Mouse (Mus musculus) heart, postnatal 36 days (tissue): ENCODE measurements around the gene Cbfa2t2. TPM values are rescaled to one million over a fixed set of nuclear protein-coding genes. Genes with fewer than 3 reads are reported as not detected.

Experiments used
- DNase-seq, 2 experiments: peaks; one replicate each; pipeline ENCODE4 v3.0.0; 2021 to 2022
- intact Hi-C: fragments of 180-260 bp; cut with DNase I; formaldehyde crosslinking; loops from one replicate; pipeline ENCODE4 v1.15.1; 2025
- total RNA-seq, 2 experiments: library from RNA; stranded (reverse); gene quantifications; 2 replicates each; pipeline ENCODE4 v1.2.3; 2021

Cbfa2t2 gene
- total RNA-seq, 2 experiments from 2014 or later = 13.7 to 15.9 TPM

DNA sequence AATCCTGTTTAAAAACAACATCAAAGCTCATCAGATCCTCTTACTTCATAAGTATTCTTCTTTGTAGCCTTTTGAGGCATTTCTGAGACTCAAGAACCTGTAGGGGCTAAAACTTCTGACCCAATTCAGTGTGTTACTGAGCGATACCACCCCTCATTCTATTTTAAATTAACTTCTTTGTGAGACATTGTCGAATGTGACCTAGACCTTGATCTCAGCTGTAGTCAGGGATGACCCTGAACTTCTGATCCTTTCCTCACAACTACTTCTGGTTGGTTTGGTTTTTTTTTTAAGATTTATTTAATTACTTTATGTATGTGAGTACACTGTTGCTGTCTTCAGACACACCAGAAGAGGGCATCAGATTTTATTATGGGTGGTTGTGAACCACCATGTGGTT lies 12.7 kb upstream of the Cbfa2t2 start:
- intact Hi-C loops = no loop called here
- DNase-seq = no peak

DNA sequence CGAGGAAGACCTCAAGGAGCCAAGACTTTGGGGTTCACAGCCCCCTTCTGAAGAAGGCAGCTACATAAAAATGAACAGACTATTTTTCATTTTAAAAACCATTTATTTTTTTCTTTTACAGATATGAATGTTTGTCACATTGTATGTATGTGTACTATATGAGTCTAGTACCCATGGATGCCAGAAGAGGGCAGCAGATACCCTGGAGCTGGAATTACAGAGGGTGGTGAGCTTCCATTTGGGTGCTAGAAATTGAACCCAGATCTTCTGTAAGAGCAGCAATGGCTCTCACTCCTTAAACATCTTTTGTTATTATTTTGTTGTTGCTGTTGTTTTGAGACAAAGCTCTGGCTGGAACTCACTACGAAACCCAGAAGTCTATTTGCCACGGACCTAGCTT lies 10.8 kb upstream of the Cbfa2t2 start:
- no peak for DNase-seq
- intact Hi-C loops = no loop called here

DNA sequence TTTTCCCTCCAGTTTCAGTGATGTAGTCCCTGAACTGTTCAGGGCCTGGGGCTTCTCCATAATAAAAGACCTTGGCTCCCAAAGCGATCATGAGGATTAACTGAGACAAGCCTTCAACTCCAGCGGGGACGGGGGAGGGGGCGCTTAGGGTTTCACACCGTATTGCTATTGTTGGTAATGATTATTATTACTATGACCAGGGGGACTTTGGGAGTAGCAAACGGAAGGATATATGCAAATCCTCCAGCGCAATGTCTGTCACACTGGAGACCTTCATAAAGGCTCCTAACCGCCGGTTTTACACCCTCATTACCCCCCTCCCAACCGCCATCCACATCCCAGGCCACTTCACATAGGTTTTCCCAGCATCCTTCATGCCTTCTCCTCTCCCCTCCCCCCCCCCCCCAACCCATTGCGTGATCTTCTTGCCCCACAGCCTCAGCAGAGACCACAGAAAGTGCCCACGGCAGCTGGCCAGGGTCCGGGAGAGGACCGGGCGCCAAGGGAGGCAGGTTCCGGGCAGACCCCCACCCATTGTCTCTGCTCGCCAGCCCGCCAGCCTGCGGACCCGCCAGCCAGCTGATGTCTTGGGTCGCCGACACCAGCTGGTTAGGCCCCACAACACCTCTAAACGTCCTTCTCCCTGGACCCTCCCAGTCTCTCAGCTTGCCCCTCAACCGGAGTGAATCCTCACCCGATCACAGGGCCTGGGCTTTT lies 9.9 kb upstream of the Cbfa2t2 start:
- intact Hi-C loops = no loop called here

DNA sequence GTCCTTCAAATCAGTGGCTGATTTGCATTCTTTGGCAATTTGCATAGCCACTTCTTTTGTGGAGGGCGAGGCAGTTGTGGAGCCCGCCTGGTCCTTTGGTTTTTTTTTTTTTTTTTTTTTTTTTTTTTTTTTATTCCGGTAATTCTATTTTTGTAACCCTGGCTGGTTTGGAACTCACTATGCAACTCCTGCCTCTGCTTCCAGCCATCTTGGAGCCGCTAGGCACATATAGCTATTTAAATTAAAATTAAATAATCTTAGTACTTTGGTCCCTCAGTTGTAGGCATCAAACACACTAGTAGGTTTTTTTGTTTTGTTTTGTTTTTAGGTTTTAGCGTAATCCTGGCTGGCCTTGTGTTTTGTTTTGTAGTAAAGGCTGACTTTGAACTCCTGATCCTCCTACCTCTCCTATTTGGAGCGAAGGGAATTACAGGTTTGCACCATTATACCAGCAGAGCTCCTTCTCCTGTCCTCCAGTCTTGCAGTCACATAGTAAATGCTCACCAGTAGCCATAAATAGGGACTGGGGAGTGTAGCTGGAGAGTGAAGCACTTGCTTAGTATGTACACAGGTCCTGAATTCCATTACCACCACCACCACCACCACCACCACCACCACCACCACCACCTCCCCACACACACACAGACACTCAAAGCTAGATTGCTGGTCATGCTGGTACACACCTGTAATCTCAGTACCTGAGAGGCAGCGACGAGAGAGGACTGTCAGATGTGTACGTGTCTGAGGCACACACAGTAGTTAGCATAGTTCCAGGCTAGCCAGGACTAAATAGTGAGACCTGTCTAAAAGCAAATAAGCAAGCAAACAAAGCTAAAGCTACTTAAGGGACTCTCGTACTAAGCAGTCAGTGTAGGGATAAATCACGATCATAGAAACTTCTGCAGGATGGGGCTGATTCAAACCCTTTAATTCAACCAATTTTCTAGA lies 9.1 kb upstream of the Cbfa2t2 start:
- DNase-seq = no peak
- intact Hi-C loops = no loop called here

More for the DNA sequence above, 9.9 kb upstream of the Cbfa2t2 start:
- no peak for DNase-seq

DNA sequence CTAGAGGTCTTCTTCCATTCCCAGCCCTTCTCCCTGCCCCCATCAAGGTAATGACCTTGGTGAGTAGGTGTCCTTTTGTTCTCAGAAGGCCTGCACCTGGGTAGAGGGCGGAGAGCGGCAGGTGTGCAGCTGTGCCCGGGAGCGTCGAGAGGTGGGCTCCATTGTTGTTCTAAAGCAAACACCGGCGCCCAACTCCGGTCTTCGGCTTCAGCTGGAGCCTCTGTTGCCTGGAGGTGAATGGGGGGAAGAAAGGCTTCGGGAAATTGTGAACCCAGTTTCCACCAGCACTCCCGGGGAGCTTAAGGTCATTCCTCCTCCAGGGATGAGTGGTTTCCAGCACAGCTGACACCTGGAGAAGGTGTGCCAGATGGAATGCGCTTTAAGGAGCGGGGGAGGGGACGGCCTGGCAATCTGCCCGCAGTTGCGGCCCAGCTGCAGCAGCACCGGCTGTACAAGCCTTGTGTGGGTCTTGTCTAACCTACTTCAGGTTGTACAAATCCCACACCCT lies 8.4 kb upstream of the Cbfa2t2 start:
- no peak for DNase-seq

DNA sequence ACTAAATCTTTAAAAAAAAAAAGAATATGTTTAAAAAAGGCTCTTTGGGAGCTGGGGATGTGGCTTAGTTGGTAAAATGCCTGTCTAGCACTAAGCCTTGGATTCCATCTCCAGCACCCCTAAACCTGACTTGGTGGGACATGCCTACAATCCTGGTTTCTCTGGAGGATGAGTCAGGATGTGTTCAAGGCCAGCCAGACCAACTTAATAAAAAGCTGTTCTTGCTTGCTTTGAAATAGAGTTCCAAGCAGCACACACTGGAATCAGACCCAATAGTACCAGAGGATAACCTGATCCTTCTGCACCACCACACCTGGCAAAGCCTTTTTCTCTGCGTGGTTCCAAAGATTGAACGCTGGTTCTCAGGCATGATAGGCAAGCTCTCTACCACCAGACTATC lies 5.7 kb upstream of the Cbfa2t2 start:
- intact Hi-C loops = no loop called here
- no peak for DNase-seq

More for the DNA sequence above, 8.4 kb upstream of the Cbfa2t2 start:
- intact Hi-C loops = no loop called here

DNA sequence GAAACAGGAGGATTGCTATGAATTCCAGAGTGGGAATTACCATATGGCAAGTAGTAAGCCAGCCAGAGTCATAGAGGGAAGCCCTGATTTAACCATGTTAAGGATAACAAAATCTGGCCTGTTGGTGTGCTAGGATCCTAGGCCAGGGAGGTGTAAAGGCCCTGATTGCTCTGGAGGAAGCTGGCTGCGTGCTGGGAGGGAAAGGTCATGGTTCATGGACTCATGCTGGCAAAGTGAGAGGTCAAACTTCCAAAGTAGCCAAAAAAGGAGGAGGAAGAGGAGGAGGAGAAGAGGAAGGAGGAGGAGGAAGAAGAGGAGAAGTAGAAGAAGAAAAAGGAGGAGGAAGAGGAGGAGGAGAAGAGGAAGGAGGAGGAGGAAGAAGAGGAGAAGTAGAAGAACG lies 3.6 kb upstream of the Cbfa2t2 start:
- intact Hi-C loops = no loop called here
- no peak for DNase-seq

DNA sequence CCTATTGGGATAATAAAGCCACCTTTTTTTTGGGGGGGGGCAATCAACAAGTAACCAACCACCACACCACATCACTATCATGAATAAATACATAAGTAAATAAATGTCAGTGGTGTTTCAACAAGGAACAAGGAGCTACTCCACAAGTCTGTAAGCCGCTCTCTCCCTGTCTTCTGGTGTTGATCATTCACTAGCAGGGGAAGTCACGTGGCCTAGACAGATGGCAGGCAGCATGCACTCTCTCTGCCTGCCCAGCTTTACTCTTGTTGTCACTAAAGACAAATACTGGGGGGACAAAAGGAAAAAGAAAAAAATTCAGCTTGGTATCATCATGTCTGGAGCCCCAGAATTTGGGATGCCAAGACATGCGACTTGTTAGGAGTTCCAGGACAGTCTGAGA lies 2.9 kb upstream of the Cbfa2t2 start:
- intact Hi-C loops = no loop called here
- DNase-seq = no peak

DNA sequence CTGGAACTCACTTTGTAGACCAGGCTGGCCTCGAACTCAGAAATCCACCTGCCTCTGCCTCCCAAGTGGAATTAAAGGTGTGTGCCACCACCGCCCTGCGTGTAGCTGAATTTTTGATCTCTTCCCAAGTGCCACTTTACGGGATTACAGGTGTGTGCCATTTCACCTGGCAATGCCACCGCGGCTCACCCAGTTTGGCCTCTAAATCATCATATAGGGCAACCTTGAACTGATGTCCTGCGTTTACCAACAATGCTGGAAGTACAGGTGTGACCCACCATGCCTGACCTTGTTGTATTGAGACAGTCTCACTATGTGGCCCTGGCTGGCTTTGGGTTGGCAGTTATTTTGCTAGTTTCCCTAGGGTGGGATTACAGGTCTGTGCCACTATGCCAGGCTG lies 1.6 kb upstream of the Cbfa2t2 start:
- intact Hi-C loops = no loop called here
- DNase-seq = no peak

DNA sequence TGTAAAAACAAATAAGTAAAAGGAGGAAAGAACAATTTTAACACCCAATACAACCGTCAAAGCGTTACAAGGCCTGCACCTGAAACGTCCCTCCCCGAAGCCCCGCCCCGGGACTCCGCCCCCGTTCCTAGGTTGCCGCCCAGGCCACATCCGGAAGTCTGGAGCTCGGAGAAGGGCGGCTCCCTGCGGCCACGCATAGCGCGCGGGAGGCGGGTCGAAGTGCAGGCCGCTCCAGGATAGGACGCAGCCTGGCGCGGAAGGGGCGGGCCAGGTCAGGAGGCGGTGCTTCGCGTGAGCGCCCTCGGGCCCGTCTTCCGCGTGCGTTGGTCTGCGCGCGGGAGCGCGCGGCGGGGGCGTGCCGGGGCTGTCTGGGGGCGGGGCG lies 214 bp upstream of the Cbfa2t2 start:
- DNase-seq = peak; percentile 96
- intact Hi-C loops = no loop called here

DNA sequence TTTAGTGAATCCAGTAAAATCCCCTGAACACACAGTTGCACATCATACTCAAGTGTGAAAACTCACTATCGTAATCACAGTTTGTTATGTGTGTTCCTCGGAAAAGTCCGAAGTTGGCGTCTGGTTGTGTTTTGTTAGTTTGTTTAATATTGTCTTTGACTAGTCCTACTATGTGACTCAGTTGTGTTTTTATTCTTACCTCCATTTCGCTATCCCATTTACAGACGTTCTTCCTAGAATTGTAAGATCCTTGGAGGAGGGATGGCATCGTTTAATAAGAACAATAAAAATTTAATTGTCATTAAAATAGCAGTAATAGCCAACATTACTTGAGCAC lies 878 bp downstream of the Cbfa2t2 start:
- DNase-seq = no peak

DNA sequence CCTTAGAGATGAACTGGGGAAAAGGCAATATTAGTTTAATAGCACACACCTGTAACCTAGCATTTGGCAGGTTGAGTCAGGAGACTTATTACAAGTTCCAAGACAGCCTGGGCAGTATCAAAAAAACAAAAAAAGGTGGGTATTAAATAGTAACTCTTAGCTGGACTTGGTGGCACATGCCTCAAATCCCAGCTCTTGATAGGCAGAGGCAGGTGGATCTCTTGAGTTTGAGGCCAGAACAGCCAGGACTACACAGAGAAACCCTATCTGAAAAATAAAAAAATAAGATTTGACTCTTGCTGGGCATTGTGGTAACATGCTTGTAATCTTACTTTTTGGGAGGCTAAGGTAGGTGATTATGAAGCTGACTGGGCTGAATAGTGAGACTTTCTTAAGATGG lies 4.2 kb downstream of the Cbfa2t2 start:
- intact Hi-C loops = no loop called here
- DNase-seq = no peak

More for the DNA sequence above, 878 bp downstream of the Cbfa2t2 start:
- intact Hi-C loops = no loop called here

DNA sequence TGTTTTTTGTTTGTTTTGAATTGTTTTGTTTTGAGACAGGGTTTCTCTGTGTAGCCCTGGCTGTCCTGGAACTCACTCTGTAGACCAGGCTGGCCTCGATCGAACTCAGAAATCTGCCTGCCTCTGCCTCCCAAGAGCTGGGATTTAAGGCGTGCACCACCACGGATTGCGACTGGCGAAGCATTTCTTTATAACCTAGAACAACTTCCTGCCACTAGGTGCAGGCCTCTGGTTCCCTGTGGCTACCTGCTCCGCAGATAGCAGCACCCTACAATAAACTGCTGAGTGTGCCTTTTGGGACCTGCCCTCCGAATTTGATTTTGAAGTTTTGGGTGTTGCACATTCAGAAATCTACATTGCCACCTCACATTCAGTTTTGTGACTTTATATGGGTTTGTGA lies 11.5 kb downstream of the Cbfa2t2 start:
- intact Hi-C loops = no loop called here
- no peak for DNase-seq

DNA sequence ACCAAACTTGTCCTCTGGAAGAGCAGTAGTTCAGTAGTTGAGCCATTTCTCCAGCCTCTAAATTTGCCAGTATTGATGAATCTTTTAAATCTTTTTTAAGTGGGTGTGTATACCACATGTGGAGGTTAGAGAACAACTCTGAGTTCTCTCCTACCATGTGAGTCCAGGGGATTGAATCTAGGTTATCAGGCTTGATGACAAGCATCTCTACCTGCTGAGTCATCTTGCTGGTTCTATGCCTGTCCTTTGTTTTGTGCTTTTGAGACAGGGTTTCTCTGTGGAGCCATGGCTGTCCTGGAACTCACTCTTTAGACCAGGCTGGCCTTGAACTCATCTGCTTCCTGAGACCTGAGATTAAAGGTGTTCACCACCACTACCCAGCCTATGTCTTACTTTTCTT lies 12.4 kb downstream of the Cbfa2t2 start:
- intact Hi-C loops = no loop called here
- no peak for DNase-seq

DNA sequence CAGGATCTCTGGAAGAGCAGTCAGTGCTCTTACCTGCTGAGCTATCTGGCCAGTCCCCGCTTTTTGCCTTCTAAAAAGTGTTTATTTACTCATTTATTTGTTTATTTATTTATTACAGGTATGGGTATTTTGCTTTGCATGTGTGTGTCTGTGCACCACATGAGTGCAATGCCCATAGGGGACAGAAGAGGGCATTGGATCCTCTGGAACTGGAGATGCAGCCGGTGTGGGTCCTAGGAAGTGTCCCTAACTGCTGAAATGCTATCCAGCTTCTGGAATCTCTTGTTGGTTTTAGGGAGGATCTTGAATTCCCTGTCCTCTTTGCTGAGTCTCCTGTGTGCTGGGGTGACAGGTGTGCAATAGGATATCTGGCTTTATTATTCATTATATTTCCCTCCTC lies 16.7 kb downstream of the Cbfa2t2 start:
- no peak for DNase-seq
- intact Hi-C loops = no loop called here

DNA sequence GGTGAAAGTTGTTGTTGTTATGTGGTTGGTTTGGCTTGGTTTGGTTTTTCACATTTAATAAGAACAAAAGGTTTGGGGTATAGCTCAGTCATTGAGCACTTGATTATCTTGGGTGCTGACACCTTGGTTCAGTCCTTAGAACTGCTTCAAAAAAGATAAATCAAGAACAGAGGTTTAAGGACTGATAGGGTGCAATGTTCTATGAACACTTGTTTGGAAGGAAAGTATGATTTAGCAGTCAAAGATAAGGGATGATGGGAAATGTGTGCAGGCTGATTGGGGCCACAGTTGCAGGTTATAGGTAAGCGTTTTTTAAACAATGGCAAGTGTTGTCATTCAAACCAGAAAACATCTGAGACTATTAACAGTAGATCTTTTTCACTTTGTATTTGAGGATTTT lies 17.8 kb downstream of the Cbfa2t2 start:
- DNase-seq = no peak
- intact Hi-C loops = no loop called here

DNA sequence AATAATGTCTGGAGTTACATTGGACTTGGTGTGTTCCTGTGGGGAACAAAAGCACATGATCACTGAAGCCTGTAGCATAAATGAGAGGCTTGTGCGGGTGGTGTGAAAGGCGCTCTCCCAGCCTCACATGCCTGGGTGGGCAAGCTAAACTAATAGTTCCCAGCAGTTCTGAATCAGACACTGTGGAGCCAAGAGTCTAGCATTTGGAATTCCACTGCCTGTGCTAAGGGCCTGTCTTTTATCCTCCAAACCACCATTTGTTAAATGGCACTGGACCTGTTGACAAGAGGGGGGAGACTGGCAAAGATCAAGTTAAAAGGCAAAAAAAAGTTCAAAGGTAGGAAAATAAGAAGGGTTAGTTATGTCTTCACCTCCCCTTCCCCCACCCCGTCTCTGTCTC lies 18.3 kb downstream of the Cbfa2t2 start:
- intact Hi-C loops = no loop called here

DNA sequence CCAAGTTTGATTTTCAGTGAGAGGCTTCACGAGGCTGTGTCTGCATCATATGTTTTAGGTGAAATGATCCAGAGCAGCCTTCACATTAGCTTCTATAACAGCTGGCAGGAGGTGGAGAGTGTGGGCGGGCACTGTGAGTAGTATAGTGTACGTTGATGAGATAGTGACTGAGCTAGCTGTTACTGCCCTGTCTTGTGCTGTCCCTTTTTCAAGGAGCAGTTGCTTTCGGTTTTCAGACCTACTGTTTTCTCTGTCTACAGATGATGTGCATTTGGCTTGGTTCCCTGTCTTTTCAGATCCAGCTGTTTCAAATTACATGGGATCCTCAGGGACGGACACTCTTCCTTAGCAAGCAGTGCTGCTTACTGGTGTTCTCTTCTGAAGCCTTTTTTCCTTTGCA lies 19.5 kb downstream of the Cbfa2t2 start:
- DNase-seq = peak; percentile 24 to 44
- intact Hi-C loops = no loop called here

More for the DNA sequence above, 18.3 kb downstream of the Cbfa2t2 start:
- no peak for DNase-seq

DNA sequence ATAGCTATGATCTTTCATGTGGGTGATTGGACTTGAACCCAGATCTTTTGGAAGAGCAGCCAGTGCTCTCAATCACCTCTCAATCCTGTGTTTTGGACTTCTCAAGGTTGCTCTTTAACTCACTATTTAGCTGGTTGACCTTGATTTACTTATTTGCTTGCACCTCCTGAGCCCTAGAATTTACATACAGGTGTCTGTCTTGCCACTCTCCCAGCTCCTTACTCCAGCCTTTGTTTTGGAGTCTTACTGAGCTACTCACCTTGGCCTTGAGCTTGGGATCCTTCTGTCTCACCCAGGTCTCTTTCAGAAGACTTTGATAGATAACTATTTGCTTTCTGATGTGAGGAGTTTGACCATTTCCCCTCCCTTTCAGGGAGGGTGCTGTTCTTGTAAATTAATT lies 20.3 kb downstream of the Cbfa2t2 start:
- no peak for DNase-seq
- intact Hi-C loops = no loop called here

DNA sequence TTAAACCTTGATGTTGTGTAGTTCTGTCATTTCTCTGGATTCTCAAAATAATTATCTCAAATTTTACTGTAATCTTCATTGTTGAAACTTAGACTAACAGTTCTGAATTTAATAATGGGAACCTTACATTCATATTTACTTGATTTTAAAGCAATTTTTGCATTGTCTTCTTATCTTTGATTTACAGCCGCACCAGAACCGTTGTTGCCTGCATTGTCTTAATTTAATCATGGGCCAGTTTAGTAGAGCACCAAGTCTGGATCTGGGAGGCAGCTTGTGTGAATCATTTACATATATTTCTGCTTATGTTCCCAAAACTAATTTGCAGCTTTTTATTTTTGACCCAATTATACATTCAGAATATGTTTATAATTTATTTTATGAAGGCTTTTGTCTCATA lies 23.0 kb downstream of the Cbfa2t2 start:
- intact Hi-C loops = no loop called here
- DNase-seq = no peak

DNA sequence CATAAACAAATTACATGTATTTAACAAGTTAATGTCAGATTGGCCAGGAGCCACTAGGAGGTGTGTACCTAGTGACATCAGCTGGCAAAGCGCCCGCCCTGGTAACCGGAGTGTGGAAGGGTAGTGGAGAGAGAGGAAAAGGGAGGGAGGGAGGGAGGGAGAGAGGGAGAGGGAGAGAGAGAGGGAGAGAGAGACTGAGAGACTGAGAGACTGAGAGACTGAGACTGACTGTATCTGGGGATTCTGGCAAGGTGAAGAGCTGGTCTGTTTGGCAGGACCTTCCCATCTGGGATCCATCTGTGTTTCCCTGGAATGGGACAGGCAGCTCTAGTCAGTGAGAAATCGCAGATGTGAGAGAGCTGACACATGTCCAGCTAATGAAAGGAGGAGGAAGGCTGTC lies 23.6 kb downstream of the Cbfa2t2 start:
- intact Hi-C loops = no loop called here
- peak; percentile 44 to 47 for DNase-seq

DNA sequence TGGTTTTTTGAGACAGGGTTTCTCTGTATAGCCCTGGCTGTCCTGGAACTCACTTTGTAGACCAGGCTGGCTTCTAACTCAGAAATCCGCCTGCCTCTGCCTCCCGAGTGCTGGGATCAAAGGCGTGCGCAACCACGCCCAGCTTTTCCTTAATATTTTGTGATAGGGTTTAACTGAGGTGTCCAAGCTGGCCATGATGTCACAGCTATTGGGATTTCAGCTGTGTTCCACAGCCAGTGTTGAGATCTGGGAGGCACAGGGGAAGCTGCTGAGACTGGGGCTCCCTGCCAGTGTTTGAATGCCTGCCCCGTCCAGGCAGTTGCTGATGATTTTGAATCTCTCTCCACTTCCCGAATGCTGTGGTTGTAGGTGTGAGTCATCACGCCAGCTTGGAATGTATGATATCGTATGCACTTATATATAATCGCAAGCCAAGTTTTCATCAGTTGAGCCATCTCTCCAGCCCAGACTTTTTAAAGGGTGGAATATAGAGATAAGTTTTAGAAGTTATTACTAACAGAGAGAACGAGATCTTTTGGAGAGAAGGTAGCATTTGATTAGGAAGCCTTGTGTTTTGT lies 27.4 kb downstream of the Cbfa2t2 start:
- intact Hi-C loops = no loop called here

More for the DNA sequence above, 27.4 kb downstream of the Cbfa2t2 start:
- peak; percentile 35 to 41 for DNase-seq
